Mouse (Mus musculus) liver, embryonic 15.5 days (tissue): ENCODE measurements around the gene Zar1l. TPM values are rescaled to one million over a fixed set of nuclear protein-coding genes. Genes with fewer than 3 reads are reported as not detected.

Experiments used
- polyA plus RNA-seq: library from polyadenylated mRNA; unstranded; fragments of >200 nt; fragmentation: Nextera tagmentation; extraction: Ambion mirVana; gene quantifications from 2 replicates; pipeline ENCODE4 v1.2.1, GENCODE M21; 2015

Gene Zar1l
- polyA plus RNA-seq, 1 experiment from 2014 or later, result not detected

Other genes starting within 250 kb of the Zar1l start
- gene Brca2, start 4.5 kb upstream of the Zar1l start, polyA plus RNA-seq, result 18.9 and 20.3 TPM in 2 replicates
- gene N4bp2l1, start 79.0 kb upstream of the Zar1l start, polyA plus RNA-seq, result 13.3 and 14.5 TPM in 2 replicates
- gene N4bp2l2, start 148.0 kb upstream of the Zar1l start, polyA plus RNA-seq, result 15.0 and 18.8 TPM in 2 replicates
- gene Pds5b, start 155.6 kb upstream of the Zar1l start, polyA plus RNA-seq, result 9.2 and 9.4 TPM in 2 replicates